Mouse (Mus musculus) left cerebral cortex, postnatal 25 days (tissue): ENCODE results near the gene Slc2a5. TPM values are rescaled to one million over a fixed set of nuclear protein-coding genes. Genes with fewer than 3 reads are reported as not detected.

Experiments used
- DNase-seq, 2 experiments: peaks; one replicate each; pipeline ENCODE4 v3.0.0; 2022; ENCODE audit warnings: low spot score in 2 of 2, mixed read lengths in 1 of 2
- intact Hi-C: fragments of 180-260 bp; cut with DNase I; formaldehyde crosslinking; loops from one replicate; pipeline ENCODE4 v1.15.1; 2025
- total RNA-seq, 2 experiments: library from RNA; stranded (reverse); gene quantifications; 2 replicates each; pipeline ENCODE4 v1.2.3; 2021

The Slc2a5 gene
- total RNA-seq, 2 experiments from 2014 or later, result 4.9 to 6.3 TPM

DNA sequence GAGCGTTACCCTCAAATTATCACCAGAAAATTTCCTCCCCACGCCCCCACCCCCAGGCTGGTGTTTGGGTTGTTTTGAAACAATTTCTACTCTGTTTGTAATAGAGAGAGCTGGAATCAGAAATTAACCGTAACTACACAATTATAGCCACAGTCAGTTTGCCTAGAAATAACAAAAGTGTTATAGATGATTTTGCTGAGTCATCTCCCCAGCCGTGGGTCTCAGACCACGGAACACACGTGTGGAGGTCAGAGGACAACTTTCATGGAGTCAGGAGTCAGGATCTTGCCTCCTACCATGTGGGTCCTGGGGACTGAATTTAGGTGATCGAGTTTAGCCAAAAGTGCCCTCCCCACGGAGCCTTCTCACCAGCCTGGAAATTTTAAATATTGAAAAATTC is 58.0 kb downstream of the Slc2a5 start:
- intact Hi-C loops, result loop anchor here (2.0 kb wide), 1 partner anchor 72 kb away; no protein-coding TSS in a partner anchor
- DNase-seq, result no peak

DNA sequence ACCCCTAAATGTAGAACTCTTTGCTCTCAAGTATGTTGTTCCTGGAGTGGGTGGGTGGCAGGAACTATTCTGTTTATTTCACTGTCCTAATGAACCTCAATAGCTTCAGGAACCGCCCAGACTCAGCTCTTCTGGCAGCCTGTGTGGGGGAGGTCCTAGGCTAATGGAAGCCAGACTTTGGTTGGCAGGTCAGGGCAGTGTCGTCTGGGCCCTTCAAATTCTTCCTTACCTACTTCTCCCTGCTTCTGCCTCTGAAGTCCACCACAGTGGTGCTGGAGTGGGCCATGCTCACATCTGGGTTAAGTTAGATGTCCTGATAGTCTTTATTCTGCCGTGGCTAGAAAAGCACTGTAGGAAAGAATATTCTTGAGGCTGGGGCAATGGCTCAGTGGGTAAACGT is 59.0 kb downstream of the Slc2a5 start:
- intact Hi-C loops, result no loop called here

DNA sequence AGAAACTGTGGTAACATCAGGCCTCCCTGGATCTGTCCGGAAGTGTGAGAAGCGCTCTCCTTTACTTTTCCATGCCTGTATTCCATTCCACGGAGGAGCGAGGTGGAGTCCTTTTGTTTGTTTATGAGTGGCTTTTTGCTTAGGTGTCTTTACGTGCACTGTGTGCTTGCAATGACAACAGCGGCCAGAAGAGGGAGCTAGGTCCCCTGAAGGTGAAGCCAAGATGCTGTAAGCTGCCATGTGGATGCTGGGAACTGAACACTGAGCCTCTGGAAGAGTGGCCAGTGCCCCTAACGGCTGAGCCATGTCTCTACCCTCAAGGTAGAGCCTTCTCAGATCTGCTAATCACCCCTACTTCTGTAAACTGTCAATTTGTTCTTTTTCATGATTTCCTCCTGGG is 62.2 kb downstream of the Slc2a5 start:
- no peak for DNase-seq
- intact Hi-C loops, result no loop called here

More for the DNA sequence above, 59.0 kb downstream of the Slc2a5 start:
- no peak for DNase-seq

DNA sequence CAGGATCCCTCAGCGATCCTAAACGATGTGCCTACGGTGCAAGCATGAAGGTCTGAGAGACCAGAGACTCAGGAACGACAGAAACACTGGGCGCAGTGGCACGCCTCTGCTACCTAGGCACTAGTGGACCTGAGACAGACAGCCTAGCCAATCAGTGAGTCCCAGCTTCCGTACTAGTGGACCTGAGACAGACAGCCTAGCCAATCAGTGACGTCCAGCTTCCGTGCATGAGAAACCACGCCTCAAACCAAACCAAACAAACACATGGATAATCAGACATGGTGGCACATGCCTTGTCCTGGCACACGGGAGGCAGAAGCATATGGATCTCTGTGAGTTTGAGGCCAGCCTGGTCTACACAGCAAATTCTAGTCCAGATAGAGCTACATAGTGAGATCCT is 69.2 kb downstream of the Slc2a5 start:
- no peak for DNase-seq
- intact Hi-C loops, result no loop called here

DNA sequence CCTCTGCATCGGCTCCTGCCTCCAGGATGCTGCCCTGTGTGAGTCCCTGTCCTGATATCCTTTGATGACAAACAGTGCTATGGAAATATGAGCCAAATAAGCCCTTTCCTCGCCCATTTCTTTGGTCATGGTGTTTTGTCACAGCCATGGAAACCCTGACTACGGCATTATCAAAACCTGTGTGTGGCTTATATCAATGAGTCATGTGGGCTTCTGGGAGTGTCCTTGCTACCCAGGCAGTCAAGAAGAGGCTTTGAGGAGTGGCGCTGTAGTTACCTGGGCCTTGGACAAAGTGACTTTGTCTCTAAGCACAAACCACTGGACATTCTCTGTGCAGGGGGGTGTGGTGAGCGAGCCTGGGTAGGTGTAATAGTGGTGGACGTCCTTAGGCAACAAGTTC is 73.1 kb downstream of the Slc2a5 start:
- intact Hi-C loops, result no loop called here
- DNase-seq, result no peak

Other genes starting within 250 kb of the Slc2a5 start
- 10 to 100 TPM; 14.4 to 14.9 TPM for gene Spsb1, start 164.2 kb upstream of the Slc2a5 start, total RNA-seq
- 10 to 100 TPM; 10.8 to 12.0 TPM for gene H6pd, start 110.3 kb upstream of the Slc2a5 start, total RNA-seq
- 1 to 10 TPM; 1.1 to 1.4 TPM for gene Gpr157, start 31.9 kb upstream of the Slc2a5 start, total RNA-seq
- gene Slc2a7, start 29.7 kb downstream of the Slc2a5 start, total RNA-seq, result not detected
- gene Car6, start 82.0 kb downstream of the Slc2a5 start, total RNA-seq, result not detected
- gene Eno1, start 117.4 kb downstream of the Slc2a5 start, total RNA-seq, result 100 to 1,000 TPM; 424 to 432 TPM
- gene Rere, start 162.4 kb downstream of the Slc2a5 start, total RNA-seq, result 100 to 1,000 TPM in 1 of 2 experiments, 10 to 100 TPM in 1; 84.7 to 103 TPM